Mouse (Mus musculus): ENCODE data around the gene Spata17.

The Spata17 gene

DNA sequence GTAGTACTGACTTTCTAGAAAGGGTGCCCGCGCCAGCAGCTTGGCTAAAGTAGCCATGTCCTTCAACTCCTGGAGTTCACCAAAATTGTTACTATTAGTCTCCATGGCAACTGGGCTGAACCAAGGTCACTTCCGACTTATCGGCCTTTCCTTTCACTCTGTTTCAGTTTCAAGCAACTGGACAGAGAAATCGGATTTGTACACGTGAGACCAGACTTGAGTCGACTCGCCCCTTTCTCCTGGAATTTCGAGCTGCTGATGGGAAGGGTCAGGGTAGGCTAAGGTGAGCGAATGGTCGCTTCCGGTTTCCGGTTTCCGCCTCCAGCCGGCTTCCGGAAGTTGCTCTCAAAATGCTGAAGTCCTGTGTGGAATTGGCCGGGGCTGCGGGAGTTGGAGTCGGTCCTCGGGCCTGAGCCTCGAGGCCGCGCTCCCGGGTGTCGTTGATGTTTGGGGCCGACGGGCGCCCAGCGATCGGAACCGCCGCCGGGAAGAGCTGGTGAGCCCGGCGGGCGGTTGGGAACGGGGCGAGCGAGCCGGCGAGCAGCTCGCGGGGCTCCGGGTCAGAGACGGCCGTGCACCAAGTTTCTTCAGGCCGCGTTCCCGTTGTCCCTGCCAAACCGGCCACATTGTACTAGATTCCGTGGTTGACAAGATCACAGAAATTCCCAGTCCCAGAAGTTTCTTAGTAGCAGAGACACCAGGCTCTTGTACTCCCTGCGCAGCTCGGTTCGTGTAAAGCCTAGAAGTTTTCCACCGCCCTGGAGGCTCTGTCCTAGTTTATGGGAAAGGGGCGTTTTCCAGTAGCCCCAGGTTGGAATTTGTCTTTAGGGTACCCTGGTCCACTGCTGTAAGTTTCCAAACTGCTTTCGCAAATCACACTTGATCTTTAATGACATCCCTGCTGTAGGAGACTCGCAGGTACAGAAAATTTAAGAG is at the start of gene Spata17, which contains the start of gene Gpatch2:
Spata17 (minus strand) TSS at position 285 of the 936 bp plus-strand sequence.
Gpatch2 (plus strand) TSS at position 328 of the 936 bp plus-strand sequence.
- peak; percentile 29 to 53 for DNase-seq (ENCODE audit: low spot score in 2 of 2)

DNA sequence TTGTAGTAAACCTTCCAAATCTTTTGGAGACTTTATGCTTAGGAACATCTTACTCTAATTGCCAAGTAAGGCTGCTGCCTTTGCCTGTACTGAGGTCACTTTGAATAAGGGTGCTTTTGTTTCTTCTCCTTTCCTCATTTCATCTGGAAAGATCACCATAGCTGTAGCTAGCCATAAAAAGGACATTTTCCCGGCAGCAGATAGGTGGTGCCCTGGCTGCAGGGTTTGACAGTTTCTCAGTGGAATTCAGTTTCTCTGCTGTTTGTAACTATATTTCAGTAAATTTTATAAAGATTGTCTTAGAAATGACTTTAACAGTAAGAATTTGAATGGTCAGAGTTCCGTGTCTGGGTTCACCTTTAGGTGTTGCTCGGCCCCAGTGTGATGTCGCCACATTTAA is 43.5 kb upstream of the Spata17 start:
- no peak for DNase-seq (ENCODE audit: low spot score in 2 of 2)

DNA sequence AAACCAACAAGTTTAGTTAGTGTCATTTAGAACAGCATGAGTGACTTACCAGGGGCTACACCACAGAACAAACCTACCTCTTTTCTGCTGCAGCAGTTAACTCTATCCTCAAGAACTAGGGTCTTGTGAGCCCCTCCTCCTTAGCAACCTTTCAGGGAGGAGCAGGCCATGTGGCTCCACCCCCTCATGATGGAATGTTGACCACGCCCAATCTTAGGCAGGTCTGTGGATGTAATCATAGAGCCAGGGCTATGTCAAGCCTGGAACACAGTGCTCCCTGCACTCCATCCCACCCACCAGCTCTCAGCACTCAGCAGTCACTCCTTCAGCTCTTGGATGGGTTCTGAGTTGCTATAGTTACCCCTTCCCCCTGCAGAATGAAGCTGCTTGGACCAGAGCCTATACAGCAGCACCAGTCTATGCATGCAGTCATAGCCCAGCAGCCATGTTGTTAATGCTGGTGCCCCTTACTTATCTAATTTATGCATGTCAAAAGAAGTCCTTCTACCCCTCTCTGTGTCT is 35.5 kb upstream of the Spata17 start:
- DNase-seq (ENCODE audit: low spot score in 2 of 2): no peak

DNA sequence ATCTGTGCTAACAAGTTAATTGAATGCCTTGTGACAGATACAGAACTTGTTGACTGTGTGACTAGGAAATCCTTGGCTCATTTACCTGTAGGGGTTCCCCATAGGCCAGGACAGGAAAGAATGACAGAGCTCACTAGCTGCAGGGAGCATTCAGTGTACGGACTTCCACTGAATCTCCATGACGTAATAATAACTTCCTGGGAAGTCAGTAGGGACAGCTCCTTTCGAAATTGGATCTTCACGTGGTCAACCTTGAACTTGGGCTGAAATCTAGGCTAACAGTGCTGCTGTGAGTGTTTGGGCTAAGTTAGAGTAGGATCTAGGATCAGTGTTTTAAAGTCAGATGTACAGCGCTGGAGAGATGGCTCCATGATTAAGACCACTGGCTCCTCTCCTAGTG is 29.5 kb upstream of the Spata17 start:
- no peak for DNase-seq (ENCODE audit: low spot score in 2 of 2)

DNA sequence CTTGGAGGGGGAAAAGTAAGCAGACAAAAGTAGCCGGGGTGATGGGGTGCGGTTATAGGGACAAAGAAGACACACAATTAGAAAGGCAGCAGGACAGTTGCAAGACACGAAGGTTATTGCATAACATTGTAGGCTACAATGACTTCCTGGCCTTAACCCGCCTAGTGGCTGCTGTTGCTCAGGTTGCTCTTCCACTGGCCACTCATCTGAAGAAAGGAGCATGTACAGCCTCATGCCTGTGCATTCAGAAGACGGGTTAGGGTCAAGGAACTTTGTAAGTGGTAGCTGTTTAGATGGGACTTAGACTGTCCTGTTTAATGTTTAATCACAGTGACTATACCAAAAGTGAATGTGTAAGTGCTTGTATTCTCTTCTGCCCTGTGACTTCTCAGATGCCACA is 26.1 kb upstream of the Spata17 start:
- DNase-seq (ENCODE audit: low spot score in 2 of 2): no peak

DNA sequence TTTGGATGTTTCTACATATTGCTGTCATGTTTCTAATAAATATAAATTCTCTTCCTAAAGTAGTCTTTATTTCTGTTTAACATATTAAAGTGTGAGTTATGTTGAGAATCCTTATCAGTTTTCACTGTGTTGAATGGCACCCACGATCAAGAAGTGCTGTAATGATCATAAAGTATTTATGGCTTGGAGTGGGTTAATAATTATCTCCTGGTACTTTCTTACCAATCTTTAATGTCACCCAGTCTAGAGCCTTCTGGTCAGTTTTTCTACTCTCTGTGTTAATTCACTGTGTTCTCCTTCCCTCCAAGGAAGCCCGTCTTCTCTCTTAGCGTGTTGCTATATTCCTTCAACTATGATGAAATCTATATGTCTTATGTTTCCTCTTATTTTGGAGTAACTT is 25.0 kb upstream of the Spata17 start:
- no peak for DNase-seq (ENCODE audit: low spot score in 2 of 2)

DNA sequence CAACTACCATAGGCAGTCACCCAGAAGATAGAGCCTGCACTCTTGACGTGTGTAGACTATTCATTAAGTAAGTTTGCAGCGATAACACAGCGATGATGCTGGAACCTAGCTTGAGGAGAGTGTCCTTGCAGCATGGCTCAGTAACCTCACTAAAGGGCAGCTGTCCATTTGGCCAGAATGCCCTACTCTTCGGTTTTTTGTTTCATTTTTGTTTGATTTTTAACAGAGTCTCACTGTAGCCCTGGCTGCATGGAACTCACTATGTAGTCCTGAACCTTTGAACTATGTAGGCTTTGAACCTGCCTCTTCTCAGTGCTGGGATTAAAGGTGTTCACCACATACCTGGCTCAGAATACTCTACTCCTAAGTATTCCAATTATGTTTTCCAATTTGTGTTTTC is 22.8 kb upstream of the Spata17 start:
- DNase-seq (ENCODE audit: low spot score in 2 of 2): no peak

DNA sequence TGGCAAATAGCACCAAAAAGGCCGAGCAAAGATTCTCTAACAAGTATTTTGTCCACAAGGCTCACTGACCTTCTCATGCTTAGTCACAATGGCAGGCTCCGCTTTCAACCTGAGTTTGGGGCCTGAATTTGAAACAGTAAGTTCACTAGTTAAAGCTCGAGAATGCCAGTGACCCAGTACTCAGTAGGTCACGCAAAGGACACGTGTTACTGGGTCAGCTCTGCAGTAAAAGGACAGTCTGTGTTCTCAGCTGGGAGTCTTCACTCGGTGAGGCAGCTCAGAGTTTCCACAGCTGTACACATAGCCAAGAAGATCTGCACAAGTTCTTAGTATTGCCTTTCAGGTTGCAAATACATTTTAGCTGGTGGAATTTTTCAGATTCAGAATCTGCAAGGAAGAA is 21.0 kb upstream of the Spata17 start:
- no peak for DNase-seq (ENCODE audit: low spot score in 2 of 2)

DNA sequence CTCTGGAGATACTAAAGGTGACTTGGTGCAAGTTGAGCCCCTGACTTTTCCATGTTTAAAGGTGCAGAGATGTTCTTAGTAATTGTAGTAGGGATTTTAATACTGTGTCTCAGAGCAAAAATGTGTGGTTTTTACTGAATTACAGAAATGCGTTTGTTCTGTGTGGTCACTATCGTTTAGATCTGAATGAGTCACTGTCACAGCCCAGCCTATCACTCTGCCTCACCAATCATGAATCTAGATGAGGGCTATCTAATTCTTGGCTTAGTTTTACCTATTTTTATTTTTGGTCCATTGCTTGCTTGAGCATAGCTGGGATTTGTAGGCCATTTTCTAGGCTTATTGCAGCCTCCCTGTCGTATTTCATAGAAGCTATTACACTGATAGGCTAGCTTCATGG is 19.9 kb upstream of the Spata17 start:
- DNase-seq (ENCODE audit: low spot score in 2 of 2): no peak

DNA sequence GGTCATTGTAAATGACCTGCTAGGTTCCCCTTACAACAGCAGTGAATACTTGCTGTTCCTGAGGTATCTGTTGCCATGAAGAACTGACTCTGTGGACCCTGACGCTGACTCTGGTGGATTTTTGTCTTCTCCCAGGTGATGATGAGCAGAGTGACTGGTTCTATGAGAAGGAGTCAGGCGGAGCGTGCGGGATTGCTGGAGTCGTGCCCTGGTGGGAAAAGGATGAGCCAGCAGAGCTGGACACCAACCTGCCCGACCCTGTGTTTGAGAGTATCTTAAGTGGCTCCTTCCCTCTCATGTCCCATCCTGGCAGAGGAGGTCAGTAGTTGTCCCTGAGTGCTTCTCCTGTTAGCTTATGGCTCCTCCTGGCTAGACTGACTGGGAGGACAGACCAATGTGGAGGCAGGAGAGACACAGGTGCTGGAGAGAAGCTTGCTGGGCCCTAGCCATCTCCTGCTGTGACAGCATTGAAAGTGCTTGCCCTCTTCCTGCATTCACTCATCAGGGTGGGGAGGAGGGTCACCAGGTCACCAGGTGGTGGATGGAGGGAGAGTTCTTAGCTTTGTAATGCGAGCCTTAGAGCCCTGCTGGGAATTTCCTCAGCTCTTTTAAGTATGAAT is 17.8 kb upstream of the Spata17 start:
- no peak for DNase-seq (ENCODE audit: low spot score in 2 of 2)

DNA sequence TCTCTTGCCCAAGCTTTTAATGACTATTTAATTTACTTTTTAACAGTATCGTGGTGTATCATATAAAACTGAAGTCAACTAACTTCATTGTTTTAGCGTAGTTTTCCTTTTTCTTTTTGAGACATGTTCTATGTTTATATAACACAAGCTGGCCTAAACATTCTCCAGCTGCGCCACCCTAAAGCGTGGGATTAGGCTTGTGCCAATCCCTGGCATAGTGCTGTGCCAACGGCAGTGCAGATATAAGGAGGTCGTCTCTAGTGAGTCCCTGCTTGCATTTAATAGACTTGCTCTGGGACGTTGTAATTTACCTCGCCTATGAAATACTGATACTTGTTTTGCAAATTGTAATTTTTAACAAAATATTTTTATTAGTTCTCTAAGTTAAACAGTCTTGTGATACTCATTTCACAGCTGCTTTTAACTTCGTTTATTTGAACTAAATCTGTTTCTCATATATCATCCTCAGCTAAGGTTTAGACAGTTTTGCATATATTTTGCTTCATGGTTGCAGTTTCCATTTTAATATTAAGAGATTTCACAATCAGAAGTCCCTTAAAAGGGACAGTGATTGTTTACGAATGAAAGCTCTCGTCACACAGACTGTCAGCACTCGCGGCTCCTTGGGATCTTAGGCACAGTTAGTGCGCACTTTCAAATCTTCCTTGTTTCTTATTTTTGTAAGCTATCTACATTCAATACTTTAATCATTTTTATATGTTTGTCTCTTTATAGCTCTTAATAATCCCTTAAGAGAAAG is 17.1 kb upstream of the Spata17 start:
- no peak for DNase-seq (ENCODE audit: low spot score in 2 of 2)

DNA sequence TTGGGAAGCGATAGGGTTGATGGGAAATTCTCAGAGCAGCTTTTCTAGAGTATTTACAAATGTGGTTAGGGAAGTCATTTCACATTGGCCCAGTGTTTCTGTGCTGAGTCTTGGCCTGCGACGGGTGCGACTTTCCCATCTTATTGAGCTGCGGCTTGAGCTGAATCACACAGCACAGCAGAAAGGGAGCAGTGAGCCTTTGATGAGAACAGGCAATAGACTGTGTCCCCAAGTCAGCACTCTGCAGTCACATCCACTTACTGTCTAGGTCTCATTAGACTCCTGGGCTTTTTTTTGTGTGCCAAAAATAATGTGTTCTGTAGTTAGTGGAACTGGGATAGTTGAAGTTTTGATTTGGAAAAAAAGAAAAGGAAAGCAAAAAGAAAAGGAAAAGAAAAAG is 15.0 kb upstream of the Spata17 start:
- DNase-seq (ENCODE audit: low spot score in 2 of 2): no peak

DNA sequence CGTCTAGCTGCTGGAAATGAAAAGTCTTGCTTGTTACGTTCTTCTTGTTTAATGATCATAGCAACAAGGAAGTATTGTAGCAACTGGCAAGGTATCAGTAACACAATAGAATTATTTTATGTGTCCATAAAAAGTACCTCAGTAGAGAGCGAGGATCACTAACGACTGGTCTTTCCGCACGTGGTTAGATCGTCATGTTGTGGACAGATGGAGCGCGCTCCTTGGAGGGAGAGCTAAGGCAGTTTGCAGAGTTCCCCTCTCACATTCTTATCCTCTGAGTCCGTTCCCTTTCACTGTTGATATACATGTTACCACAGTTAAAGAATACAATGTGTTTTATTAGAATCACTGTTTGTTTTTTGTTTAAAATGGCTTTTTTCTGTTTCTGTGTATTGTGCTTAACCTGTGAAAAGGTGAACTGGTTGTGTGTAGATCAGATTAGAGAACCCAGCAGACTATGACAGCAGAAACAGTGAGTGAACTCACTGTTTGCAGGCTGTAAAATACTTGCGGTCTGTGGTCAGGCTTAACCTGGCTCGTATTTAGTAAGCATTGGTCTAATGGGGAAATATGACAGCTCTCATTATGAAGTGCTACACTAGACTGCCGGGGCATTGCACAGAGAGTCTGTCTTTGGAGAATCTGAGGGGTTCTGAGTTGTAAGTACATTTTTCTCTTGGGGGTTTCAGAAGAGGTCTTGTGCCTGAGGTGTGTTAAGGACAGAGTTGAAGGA is 13.3 kb upstream of the Spata17 start:
- no peak for DNase-seq (ENCODE audit: low spot score in 2 of 2)

DNA sequence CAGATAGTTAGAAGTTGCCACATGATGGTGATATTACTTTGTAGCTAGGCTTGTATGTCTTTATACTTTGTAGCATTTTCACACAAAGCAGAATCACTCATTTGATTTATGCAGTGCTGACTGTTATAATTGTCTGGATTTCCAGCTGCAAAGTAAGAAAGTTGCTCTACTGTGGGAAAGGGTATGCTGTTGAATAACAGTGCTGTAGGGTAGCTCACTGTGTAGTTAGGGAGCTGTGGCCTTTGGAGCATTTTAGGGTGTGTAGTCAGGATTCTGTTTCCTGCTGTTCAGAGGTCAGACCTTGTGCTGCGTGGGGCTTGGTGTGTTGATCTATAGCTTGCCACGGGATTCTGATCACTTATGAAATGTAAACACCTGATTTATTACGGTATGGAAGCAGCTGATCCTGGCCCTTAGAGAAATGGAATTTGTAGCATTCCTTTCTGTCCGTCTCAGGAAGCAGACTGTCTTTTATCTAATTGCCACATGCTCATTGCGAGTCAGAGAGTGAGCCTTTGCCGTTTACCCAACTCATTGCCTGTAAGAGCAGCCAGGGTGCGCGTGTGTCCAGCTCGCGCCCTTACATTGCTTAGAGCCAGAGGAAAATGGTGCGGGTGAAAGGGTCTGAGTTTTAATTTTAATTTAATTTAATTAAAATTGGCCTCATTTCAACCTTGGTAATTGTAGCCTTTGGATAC is 11.2 kb upstream of the Spata17 start:
- no peak for DNase-seq (ENCODE audit: low spot score in 2 of 2)

DNA sequence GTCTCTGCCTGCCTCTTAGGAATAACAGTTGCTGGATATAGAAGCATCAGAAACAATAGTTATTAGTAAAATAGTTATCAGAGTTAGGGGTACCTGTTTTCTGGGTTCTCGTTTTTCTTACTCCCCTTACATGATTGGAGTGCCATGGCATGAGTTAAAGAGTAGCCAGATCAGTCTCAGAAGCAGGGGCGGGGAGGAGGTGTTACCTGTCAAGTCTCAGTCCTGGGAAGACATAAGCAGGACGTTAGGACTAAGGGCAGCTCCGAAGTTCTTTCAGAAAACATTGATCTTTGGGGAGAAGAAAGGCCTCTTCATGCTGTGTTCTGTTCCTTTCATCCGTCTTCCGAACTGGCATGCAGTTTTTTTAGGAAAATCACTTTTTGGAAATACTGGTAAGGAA is 5.5 kb upstream of the Spata17 start:
- no peak for DNase-seq (ENCODE audit: low spot score in 2 of 2)

DNA sequence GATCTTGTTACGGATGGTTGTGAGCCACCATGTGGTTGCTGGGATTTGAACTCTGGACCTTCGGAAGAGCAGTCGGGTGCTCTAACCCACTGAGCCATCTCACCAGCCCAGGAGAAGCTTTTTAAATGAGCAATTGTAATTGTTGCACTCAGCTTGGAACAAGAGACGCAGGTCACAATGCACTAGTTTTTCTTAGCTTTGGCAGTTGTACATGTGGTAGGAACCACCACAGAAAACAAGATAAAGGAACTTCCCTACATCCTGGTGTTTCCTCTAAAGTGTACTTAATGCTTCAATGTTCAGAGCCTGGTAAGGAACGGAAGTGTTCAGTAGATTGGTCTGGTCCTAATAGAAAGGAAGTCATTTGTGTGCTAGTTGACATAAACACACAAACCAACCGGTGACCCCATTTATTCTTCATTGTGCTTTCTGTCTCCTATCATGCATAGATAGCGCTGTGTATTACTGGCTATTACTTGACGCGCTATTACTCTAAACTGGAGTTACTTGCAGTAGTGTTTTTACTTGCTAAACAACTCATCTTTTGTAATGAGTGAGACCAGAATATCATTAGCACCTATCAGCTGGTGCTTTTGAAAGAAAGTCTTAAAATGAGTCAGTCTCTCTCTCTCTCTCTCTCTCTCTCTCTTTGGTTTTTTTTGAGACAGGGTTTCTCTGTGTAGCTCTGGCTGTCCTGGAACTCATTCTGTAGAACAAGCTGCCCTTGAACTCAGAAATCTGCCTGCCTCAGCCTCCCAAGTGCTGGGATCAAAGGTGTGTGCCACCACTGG is 1.6 kb upstream of the Spata17 start:
- DNase-seq (ENCODE audit: low spot score in 2 of 2): no peak

DNA sequence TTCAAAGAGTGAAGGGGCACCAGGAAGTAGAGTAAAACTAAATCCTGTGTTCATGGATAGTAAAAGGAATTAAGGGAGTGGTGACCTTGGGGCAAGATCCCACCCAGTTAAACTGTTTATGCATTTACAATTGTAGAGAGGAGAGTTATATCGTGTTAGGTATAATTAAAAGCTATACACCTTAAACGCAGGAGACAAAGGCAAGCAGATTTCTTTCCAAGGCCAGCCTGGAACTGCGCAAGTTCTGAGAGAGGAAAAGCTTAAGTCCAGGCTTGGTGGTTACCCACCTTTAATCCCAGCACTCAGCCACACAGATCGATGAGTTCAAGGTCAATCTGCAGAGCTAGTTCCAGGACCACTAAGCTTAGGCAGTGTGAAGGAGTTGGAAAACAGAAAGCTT is 4.5 kb downstream of the Spata17 start:
- no peak for DNase-seq (ENCODE audit: low spot score in 2 of 2)

DNA sequence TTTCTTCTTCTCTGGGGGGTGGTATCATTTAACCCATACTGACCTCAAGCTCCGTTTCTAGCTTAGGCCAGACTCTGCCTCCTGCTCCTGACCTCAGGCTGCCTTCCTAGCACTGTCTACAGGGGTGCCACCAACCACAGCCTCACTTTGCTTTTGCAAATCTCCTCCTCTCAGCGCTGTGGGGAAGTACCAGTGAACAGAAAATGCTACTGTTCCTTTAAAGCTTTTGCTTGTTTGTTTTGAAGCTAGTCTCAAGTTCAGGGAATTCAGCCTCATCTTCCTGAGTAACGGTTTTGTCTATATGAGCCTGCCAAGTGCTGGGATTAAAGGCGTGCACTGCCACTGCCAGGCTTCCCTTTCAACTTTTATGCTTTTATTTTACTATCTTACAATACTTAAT is 5.8 kb downstream of the Spata17 start:
- DNase-seq (ENCODE audit: low spot score in 2 of 2): no peak

DNA sequence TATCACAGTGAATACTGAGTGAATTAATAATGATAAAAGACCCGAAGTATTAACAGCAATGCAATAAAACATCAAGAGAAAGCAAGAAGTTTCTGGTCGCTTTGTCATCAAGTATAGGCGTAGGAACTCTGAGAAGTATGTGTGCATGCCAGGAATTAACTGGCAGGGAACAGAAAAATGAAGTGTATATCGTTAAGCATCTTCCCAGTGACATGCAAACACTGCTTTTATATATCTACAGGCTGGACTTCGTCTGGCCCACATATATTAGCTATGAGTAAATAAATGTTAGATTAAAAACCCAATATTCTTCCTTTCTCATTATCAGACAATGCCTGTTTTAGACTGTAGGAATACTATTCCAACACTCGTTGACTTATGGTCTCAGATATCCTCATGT is 9.8 kb downstream of the Spata17 start:
- no peak for DNase-seq (ENCODE audit: low spot score in 2 of 2)

DNA sequence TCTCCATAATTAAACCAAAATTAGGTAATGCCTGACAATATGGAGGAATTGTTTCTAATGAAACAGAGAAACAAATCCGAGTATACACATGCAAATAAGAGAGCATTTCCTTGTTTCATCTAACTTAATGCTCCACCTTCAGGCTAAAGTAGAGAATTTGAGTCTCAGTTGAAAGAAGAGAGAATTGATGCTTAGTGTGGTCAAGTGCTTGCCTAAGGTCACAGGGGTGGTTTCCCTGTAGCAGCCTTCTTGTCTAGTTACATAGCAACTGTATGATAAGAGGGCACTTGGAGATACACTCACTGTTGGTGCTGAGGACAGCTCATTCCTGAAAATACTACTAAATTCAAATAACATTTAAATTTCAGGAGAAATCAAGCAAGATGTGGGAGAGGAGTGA is 36.7 kb downstream of the Spata17 start:
- no peak for DNase-seq (ENCODE audit: low spot score in 2 of 2)
